Mouse (Mus musculus): Measurements from ENCODE around the gene Gm11639. TPM values are rescaled to one million over a fixed set of nuclear protein-coding genes. Genes with fewer than 3 reads are reported as not detected.

Gene Gm11639
- 0.06 and 0.07 TPM in 2 replicates for polyA plus RNA-seq (2015; fragmentation: Nextera tagmentation; extraction: Ambion mirVana)

- Histone ChIP-seq H3K36me3 (no peaks in the 10 kb centered on the region), H3K4me2 (peak within 1 kb of the TSS; percentile 36), H3K4me1 (replicated peaks) (no peaks in the 10 kb centered on the region), H3K9me3 (replicated peaks) (no peaks in the 10 kb centered on the region), H3K27me3 (peaks cover 3% of the 10 kb centered on the region; the same call in 1 of the 2 replicates), H3K4me3 (replicated peaks) (0 out of 2 replicates have a peak within 1 kb of the TSS, but pooled peaks have one; percentile 12), H3K9ac (no peak within 1 kb of the TSS), H3K27ac (no peak within 1 kb of the TSS)
- 26% methylated on average over 23 of the region's 23 CpGs for WGBS (ENCODE audit: insufficient replicate concordance)
- peak; percentile 59; the same call in 1 of the 2 replicates for ATAC-seq (ENCODE audit: low read depth)
- peak; percentile 48 for DNase-seq
Measured at GRCm38 (mm10) chr11:104685548-104685947, at the start of gene Gm11639. Gm11639 (plus strand) TSS chr11:104685707.

DNA sequence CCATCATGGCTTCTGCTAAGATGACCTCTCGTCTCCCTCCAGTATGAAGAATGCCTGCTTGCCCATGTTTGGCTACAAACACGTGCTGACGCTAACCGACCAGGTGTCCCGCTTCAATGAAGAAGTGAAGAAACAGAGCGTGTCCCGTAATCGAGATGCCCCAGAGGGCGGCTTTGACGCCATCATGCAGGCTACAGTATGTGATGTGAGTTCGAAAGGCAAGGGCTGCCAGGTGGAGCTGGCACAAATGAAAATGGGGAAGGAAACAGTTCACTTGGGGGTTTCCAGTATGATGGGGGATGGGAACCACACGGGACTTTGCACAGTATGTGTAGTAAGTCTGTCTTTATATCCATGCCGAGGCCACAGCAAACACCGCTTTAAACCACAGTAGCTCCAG lies 48.5 kb upstream of the Gm11639 start:
- H3K4me3 ChIP-seq (replicated peaks), result no peak overlapping the region
- H3K27me3 ChIP-seq, result no peaks in the 10 kb centered on the region
- no peak overlapping the region for H3K9ac ChIP-seq
- H3K27ac ChIP-seq, result no peak overlapping the region
- no peak overlapping the region for H3K4me2 ChIP-seq
- ATAC-seq (ENCODE audit: low read depth), result no peak
- WGBS (ENCODE audit: insufficient replicate concordance), result 68% methylated on average over 14 of the region's 14 CpGs
- no peaks in the 10 kb centered on the region for H3K9me3 ChIP-seq (replicated peaks)
- H3K4me1 ChIP-seq (replicated peaks), result no peaks in the 10 kb centered on the region
- no peaks in the 10 kb centered on the region for H3K36me3 ChIP-seq
- no peak for DNase-seq

GRCm38 (mm10) chr11:104638006-104638405 lies 47.5 kb upstream of the Gm11639 start:
- Histone ChIP-seq H3K9me3 (replicated peaks) (no peaks in the 10 kb centered on the region), H3K4me3 (replicated peaks) (no peak overlapping the region), H3K9ac (no peak overlapping the region), H3K27ac (no peak overlapping the region), H3K4me2 (no peak overlapping the region), H3K4me1 (replicated peaks) (no peaks in the 10 kb centered on the region), H3K27me3 (no peaks in the 10 kb centered on the region), H3K36me3 (no peaks in the 10 kb centered on the region)
- WGBS (ENCODE audit: insufficient replicate concordance), result 75% methylated on average over 5 of the region's 5 CpGs
- DNase-seq (no peak), ATAC-seq (ENCODE audit: low read depth) (no peak)

- DNase-seq, result no peak
- Histone ChIP-seq H3K4me3 (replicated peaks) (no peak overlapping the region), H3K27ac (no peak overlapping the region), H3K4me1 (replicated peaks) (no peaks in the 10 kb centered on the region), H3K9me3 (replicated peaks) (no peaks in the 10 kb centered on the region), H3K9ac (no peak overlapping the region), H3K4me2 (no peak overlapping the region), H3K36me3 (no peaks in the 10 kb centered on the region), H3K27me3 (no peaks in the 10 kb centered on the region)
- WGBS (ENCODE audit: insufficient replicate concordance), result 32% methylated on average over 2 of the region's 2 CpGs
- ATAC-seq (ENCODE audit: low read depth), result no peak
Measured at GRCm38 (mm10) chr11:104638906-104639305, 46.6 kb upstream of the Gm11639 start.

- no peak overlapping the region for H3K9ac ChIP-seq
- no peak overlapping the region for H3K4me3 ChIP-seq (replicated peaks)
- H3K4me2 ChIP-seq, result no peak overlapping the region
- H3K4me1 ChIP-seq (replicated peaks), result no peaks in the 10 kb centered on the region
- H3K9me3 ChIP-seq (replicated peaks), result no peaks in the 10 kb centered on the region
- H3K36me3 ChIP-seq, result no peaks in the 10 kb centered on the region
- H3K27me3 ChIP-seq, result no peaks in the 10 kb centered on the region
- no peak for ATAC-seq (ENCODE audit: low read depth)
- WGBS (ENCODE audit: insufficient replicate concordance), result 77% methylated on average over 9 of the region's 9 CpGs
- H3K27ac ChIP-seq, result no peak overlapping the region
- no peak for DNase-seq
Measured at GRCm38 (mm10) chr11:104639634-104640033, 45.9 kb upstream of the Gm11639 start.

DNA sequence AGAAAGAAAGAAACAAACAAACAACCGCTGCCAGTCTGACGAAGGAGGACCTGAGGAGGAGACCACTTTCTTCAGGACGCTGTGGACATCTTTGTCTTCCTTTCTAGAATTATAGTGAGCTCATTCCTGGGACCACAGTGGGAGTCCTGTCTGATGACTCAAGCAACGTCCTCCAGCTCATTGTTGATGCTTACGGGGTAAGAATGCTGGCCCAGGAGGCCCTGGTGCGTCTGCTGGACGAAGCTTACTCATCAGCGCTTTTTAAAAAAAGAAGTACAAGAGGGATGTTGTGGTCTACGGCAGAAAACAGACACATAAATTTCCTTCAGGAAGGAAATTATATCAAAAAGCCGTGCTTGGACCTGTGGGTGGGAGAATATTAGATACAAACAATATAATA lies 44.6 kb upstream of the Gm11639 start:
- ATAC-seq (ENCODE audit: low read depth), result no peak
- 62% methylated on average over 10 of the region's 10 CpGs for WGBS (ENCODE audit: insufficient replicate concordance)
- Histone ChIP-seq H3K4me1 (replicated peaks) (no peaks in the 10 kb centered on the region), H3K4me3 (replicated peaks) (no peak overlapping the region), H3K9ac (no peak overlapping the region), H3K36me3 (no peaks in the 10 kb centered on the region), H3K27me3 (no peaks in the 10 kb centered on the region), H3K4me2 (no peak overlapping the region), H3K9me3 (replicated peaks) (no peaks in the 10 kb centered on the region), H3K27ac (no peak overlapping the region)
- DNase-seq, result no peak

DNA sequence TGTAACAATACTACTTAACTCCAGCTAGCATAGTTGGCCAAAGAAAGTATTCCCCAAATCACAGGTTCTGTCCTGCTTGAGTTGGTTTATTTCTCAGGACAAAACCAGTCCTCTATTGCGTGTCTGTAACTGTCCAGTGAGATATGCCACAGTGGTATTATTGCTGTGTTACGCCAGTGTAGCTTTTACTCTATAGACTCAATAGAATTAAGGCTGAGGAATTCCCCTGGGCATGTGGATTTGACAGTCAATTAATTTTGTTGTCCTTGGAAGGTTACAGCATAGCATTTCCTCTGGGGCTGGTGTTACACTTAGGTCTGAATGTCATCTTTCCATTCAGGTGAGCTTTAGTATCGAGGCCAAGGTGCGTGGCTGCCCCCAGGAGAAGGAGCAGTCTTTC lies 42.3 kb upstream of the Gm11639 start:
- Histone ChIP-seq H3K36me3 (no peaks in the 10 kb centered on the region), H3K9me3 (replicated peaks) (no peaks in the 10 kb centered on the region), H3K27ac (no peak overlapping the region), H3K9ac (no peak overlapping the region), H3K4me1 (replicated peaks) (peaks cover 4% of the 10 kb centered on the region; the same call in 1 of the 2 replicates), H3K4me2 (no peak overlapping the region), H3K4me3 (replicated peaks) (no peak overlapping the region), H3K27me3 (no peaks in the 10 kb centered on the region)
- DNase-seq, result no peak
- 74% methylated on average over 4 of the region's 4 CpGs for WGBS (ENCODE audit: insufficient replicate concordance)
- no peak for ATAC-seq (ENCODE audit: low read depth)

GRCm38 (mm10) chr11:104645402-104645801 lies 40.1 kb upstream of the Gm11639 start:
- Histone ChIP-seq H3K4me3 (replicated peaks) (no peak overlapping the region), H3K9ac (no peak overlapping the region), H3K4me2 (no peak overlapping the region), H3K4me1 (replicated peaks) (peaks cover 4% of the 10 kb centered on the region; the same call in 1 of the 2 replicates), H3K27ac (no peak overlapping the region), H3K36me3 (no peaks in the 10 kb centered on the region), H3K9me3 (replicated peaks) (no peaks in the 10 kb centered on the region), H3K27me3 (no peaks in the 10 kb centered on the region)
- no peak for ATAC-seq (ENCODE audit: low read depth)
- no peak for DNase-seq
- WGBS (ENCODE audit: insufficient replicate concordance), result 81% methylated on average over 6 of the region's 6 CpGs

DNA sequence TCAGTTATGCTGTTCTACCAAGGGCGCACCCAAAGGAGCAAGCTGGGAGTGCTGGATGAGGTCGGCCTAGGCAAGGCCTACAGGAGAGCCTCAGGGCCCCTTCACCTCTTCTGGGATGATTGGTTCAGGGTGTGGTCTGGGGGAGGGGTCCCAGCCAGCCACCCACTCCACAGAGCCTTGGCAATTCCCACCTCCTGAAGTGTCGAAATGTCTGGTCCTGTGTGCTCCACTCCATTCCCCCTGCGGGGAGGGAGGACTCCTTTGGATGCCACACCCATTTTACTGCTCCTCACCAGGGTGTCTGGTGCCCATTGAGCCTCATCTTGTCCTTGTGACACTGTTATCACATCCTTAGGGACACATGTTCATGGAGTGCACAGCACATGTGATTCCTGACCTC lies 39.3 kb upstream of the Gm11639 start:
- 65% methylated on average over 4 of the region's 4 CpGs for WGBS (ENCODE audit: insufficient replicate concordance)
- Histone ChIP-seq H3K9ac (no peak overlapping the region), H3K27me3 (no peaks in the 10 kb centered on the region), H3K9me3 (replicated peaks) (no peaks in the 10 kb centered on the region), H3K36me3 (no peaks in the 10 kb centered on the region), H3K4me1 (replicated peaks) (peaks cover 4% of the 10 kb centered on the region; the same call in 1 of the 2 replicates), H3K4me2 (no peak overlapping the region), H3K4me3 (replicated peaks) (no peak overlapping the region), H3K27ac (no peak overlapping the region)
- ATAC-seq (ENCODE audit: low read depth) (0 out of 2 replicates have a peak, but pooled peaks have one; percentile 34), DNase-seq (no peak)

DNA sequence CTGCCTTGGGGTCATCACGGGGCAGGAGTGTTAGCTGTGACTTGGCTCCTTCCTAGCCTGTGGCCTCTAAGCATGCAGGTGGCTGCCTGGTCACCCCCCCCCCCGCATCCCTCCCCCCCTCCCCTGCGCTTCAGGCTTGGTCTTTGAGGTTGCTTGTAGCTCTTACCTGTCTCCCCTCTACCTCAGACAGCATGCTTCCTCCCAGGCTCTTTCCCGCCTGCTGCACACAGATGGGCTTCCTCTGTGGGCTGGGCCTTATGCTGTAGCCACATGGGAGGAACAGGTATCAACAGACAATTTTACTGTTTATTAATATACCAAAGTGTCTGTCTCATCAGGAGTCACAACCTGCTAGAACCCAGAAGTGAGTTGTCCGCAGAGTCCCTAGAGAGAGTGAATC lies 38.9 kb upstream of the Gm11639 start:
- Histone ChIP-seq H3K27me3 (no peaks in the 10 kb centered on the region), H3K9ac (no peak overlapping the region), H3K27ac (no peak overlapping the region), H3K36me3 (no peaks in the 10 kb centered on the region), H3K4me3 (replicated peaks) (no peak overlapping the region), H3K4me2 (no peak overlapping the region), H3K9me3 (replicated peaks) (no peaks in the 10 kb centered on the region), H3K4me1 (replicated peaks) (peaks cover 4% of the 10 kb centered on the region; the same call in 1 of the 2 replicates)
- no peak for ATAC-seq (ENCODE audit: low read depth)
- WGBS (ENCODE audit: insufficient replicate concordance), result 70% methylated on average over 5 of the region's 5 CpGs
- DNase-seq, result no peak

- Histone ChIP-seq H3K36me3 (no peaks in the 10 kb centered on the region), H3K4me3 (replicated peaks) (no peak overlapping the region), H3K27me3 (no peaks in the 10 kb centered on the region), H3K4me2 (no peak overlapping the region), H3K27ac (no peak overlapping the region), H3K4me1 (replicated peaks) (peaks cover 4% of the 10 kb centered on the region; the same call in 1 of the 2 replicates), H3K9me3 (replicated peaks) (no peaks in the 10 kb centered on the region), H3K9ac (no peak overlapping the region)
- no peak for DNase-seq
- WGBS (ENCODE audit: insufficient replicate concordance), result 54% methylated on average over 8 of the region's 8 CpGs
- ATAC-seq (ENCODE audit: low read depth), result no peak
Measured at GRCm38 (mm10) chr11:104647188-104647867, 38.2 kb upstream of the Gm11639 start.

GRCm38 (mm10) chr11:104648571-104648970 lies 36.9 kb upstream of the Gm11639 start:
- no peak overlapping the region for H3K4me2 ChIP-seq
- WGBS (ENCODE audit: insufficient replicate concordance), result 31% methylated on average over 3 of the region's 3 CpGs
- H3K27ac ChIP-seq, result no peak overlapping the region
- H3K36me3 ChIP-seq, result no peaks in the 10 kb centered on the region
- H3K4me3 ChIP-seq (replicated peaks), result no peak overlapping the region
- ATAC-seq (ENCODE audit: low read depth) (no peak), DNase-seq (peak; percentile 29)
- H3K9ac ChIP-seq, result no peak overlapping the region
- no peaks in the 10 kb centered on the region for H3K9me3 ChIP-seq (replicated peaks)
- no peaks in the 10 kb centered on the region for H3K27me3 ChIP-seq
- peaks cover 4% of the 10 kb centered on the region; the same call in 1 of the 2 replicates for H3K4me1 ChIP-seq (replicated peaks)

Data from liver, embryonic 13.5 days (tissue).